Mouse (Mus musculus) spleen, adult 2 months (tissue): ENCODE results near the gene Fcer1g.

Source experiments
- CTCF ChIP-seq: fragments of 200-500 bp; IDR thresholded peaks from 2 replicates; pipeline ENCODE4 v1.5.1; 2011; ENCODE audit warnings: mild to moderate bottlenecking, inconsistent platforms; ENCODE audit not compliant: insufficient read depth, insufficient read length, insufficient replicate concordance; ENCODE audit errors: extremely low read depth
- POLR2A ChIP-seq: fragments of 200-500 bp; IDR thresholded peaks from 2 replicates; pipeline ENCODE4 v1.6.1; 2011; ENCODE audit warnings: low read depth, low read length, inconsistent platforms

- no peak for TF ChIP-seq CTCF
- TF ChIP-seq POLR2A = no peak
These were observed 32.0 kb upstream of the Fcer1g start for GRCm38 (mm10) chr1:171265971-171266744.
